Mouse (Mus musculus): ENCODE results near the gene Tmem94. TPM values are rescaled to one million over a fixed set of nuclear protein-coding genes. Genes with fewer than 3 reads are reported as not detected.

The Tmem94 gene
- 10 to 100 TPM; 16.2 to 19.3 TPM for polyA plus RNA-seq (2017; shearing (Covaris generic))

GRCm38 (mm10) chr11:115765103-115765606, at the start of gene Tmem94:
Tmem94 (plus strand) TSS chr11:115765433.

GRCm38 (mm10) chr11:115813507-115814296, 48.5 kb downstream of the Tmem94 start, which contains the start of gene Caskin2:
Caskin2 (minus strand) TSS chr11:115813639.

GRCm38 (mm10) chr11:115814605-115815450, 49.6 kb downstream of the Tmem94 start, which contains the start of gene Tsen54:
Tsen54 (plus strand) TSS chr11:115814724.

GRCm38 (mm10) chr11:115823774-115824740, 58.8 kb downstream of the Tmem94 start, which contains the start of gene Llgl2:
Llgl2 (plus strand) TSS chr11:115824049.

Other genes with a start within 250 kb of the Tmem94 start
- 100 to 1,000 TPM; 793 to 799 TPM for gene Sumo2, start 229.2 kb upstream of the Tmem94 start, polyA plus RNA-seq (2017; shearing (Covaris generic))
- gene Nup85, start 201.0 kb upstream of the Tmem94 start, polyA plus RNA-seq (2017; shearing (Covaris generic)): 10 to 100 TPM; 61.1 to 71.0 TPM
- gene Mrps7, start 161.5 kb upstream of the Tmem94 start, polyA plus RNA-seq (2017; shearing (Covaris generic)): 10 to 100 TPM; 51.8 to 66.7 TPM
- gene Gga3, start 161.4 kb upstream of the Tmem94 start, polyA plus RNA-seq (2017; shearing (Covaris generic)): 10 to 100 TPM; 29.5 to 34.3 TPM
- gene Mif4gd, start 152.5 kb upstream of the Tmem94 start, polyA plus RNA-seq (2017; shearing (Covaris generic)): 100 to 1,000 TPM; 167 to 308 TPM
- 100 to 1,000 TPM in 1 of 2 experiments, 10 to 100 TPM in 1; 58.7 to 111 TPM for gene Slc25a19, start 137.1 kb upstream of the Tmem94 start, polyA plus RNA-seq (2017; shearing (Covaris generic))
- 100 to 1,000 TPM; 167 to 275 TPM for gene Grb2, start 56.8 kb upstream of the Tmem94 start, polyA plus RNA-seq (2017; shearing (Covaris generic))
- gene Caskin2, start 48.2 kb downstream of the Tmem94 start, polyA plus RNA-seq (2017; shearing (Covaris generic)): 1 to 10 TPM; 1.5 to 2.7 TPM
- gene Tsen54, start 49.3 kb downstream of the Tmem94 start, polyA plus RNA-seq (2017; shearing (Covaris generic)): 10 to 100 TPM; 26.4 to 33.1 TPM
- gene Llgl2, start 58.6 kb downstream of the Tmem94 start, polyA plus RNA-seq (2017; shearing (Covaris generic)): 10 to 100 TPM; 25.4 to 26.7 TPM
- under 1 TPM in 1 of 2 experiments, not detected in 1; 0.21 TPM for gene Myo15b, start 93.0 kb downstream of the Tmem94 start, polyA plus RNA-seq (2017; shearing (Covaris generic))
- gene Smim5, start 134.5 kb downstream of the Tmem94 start, polyA plus RNA-seq (2017; shearing (Covaris generic)): under 1 TPM in 1 of 2 experiments, not detected in 1; 0.16 TPM
- gene Smim6, start 146.6 kb downstream of the Tmem94 start, polyA plus RNA-seq (2017; shearing (Covaris generic)): 1 to 10 TPM; 1.1 to 1.3 TPM
- gene Sap30bp, start 167.8 kb downstream of the Tmem94 start, polyA plus RNA-seq (2017; shearing (Covaris generic)): 10 to 100 TPM; 28.7 to 33.7 TPM
- gene Recql5, start 168.0 kb downstream of the Tmem94 start, polyA plus RNA-seq (2017; shearing (Covaris generic)): 10 to 100 TPM; 11.2 to 20.0 TPM
- under 1 TPM; 0.10 to 0.16 TPM for gene Itgb4, start 209.3 kb downstream of the Tmem94 start, polyA plus RNA-seq (2017; shearing (Covaris generic))
- gene Galk1, start 247.3 kb downstream of the Tmem94 start, polyA plus RNA-seq (2017; shearing (Covaris generic)): 10 to 100 TPM; 30.5 to 58.2 TPM